8 mouse cellular contexts compared by ENCODE assay signal in the genomic region with DNA sequence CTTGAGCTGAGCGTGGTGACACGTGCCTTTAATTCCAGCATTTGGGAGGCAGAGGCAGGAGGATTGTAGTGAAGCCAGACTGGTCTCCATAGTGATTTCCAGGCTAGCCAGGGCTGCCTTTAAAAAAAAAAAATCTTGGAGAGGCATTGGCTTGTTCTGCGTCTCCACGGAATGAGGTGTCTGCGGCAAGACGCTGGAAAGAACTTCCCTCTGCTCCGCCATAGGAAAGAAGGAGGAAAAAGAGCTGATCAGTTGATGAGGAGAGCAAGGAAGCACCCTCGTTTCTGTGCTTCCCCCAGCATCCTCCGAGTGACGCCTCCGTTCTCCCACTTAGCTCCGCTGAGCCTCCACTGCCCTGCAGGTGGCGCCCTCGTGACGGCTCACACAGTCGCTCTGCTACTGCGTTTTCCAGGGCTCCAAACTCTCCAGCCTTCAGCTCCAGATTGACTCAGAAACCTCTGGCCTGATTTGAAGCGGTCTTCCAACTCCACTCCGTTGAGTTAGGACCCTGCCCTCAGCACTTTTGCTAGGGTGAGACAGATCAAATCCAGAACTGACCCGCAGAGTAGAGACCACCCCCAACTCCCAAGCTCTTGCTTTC. TPM values are rescaled to one million over a fixed set of nuclear protein-coding genes. Genes with fewer than 3 reads are reported as not detected.
DNase-seq lines count a peak whose midpoint lies in the region; ATAC-seq and TF ChIP-seq lines count a peak whose summit lies in the region.

No protein-coding gene starts in this region.

- no peak overlapping the region for H3K4me3 ChIP-seq in CH12.LX (replicated peaks in 1 of 3; ENCODE audit: low read depth in 2 of 3, low read length in 2 of 3, poor library complexity in 1 of 3)
- no peak overlapping the region for H3K4me3 ChIP-seq in forebrain, embryonic 16.5 days (replicated peaks; ENCODE audit: low read length)
- no peak overlapping the region for H3K4me3 ChIP-seq in lung, embryonic 15.5 days
- no peak overlapping the region for H3K4me3 ChIP-seq in thymus, adult 2 months (ENCODE audit: control insufficient read depth, insufficient read depth, low read length)

- peak; percentile 88 for TF ChIP-seq RAD21 in CH12.LX (IDR thresholded peaks at IDR 0.05; ENCODE audit: low read depth, low read length)

- dilution Hi-C loops in CH12.LX (cut with MboI; ENCODE audit: extremely low pct_ligation_motif_present, extremely low pct_unique_long_range_greater_than_20kb, low sequenced_read_pairs) = no loop called here

- TF ChIP-seq CTCF in CH12.LX (conservative IDR thresholded peaks at IDR 0.05 in 1 of 2, IDR thresholded peaks at IDR 0.05 in 1 of 2; ENCODE audit: low read depth in 2 of 2, low read length in 2 of 2) = peak; percentile 80 to 97
- peak; percentile 97 for TF ChIP-seq CTCF in thymus, adult 2 months (IDR thresholded peaks at IDR 0.05; ENCODE audit: borderline replicate concordance, control insufficient read depth, extremely low read depth, insufficient read depth, low read length, poor library complexity)

- no peak overlapping the region for H3K9ac ChIP-seq in CH12.LX (ENCODE audit: insufficient read depth, low read depth)
- no peak overlapping the region; the same call in 1 of the 2 replicates for H3K9ac ChIP-seq in forebrain, embryonic 16.5 days (replicated peaks; ENCODE audit: low read depth, low read length)
- H3K9ac ChIP-seq in lung, embryonic 15.5 days = no peak overlapping the region

- TF ChIP-seq POLR2A in CH12.LX (IDR thresholded peaks at IDR 0.05; ENCODE audit: low read depth, low read length) = no peak
- no peak for TF ChIP-seq POLR2A in thymus, adult 2 months (IDR thresholded peaks at IDR 0.05; ENCODE audit: control insufficient read depth, extremely low read depth, insufficient read depth, low read length, poor library complexity)

- no peak overlapping the region for H3K27ac ChIP-seq in CH12.LX (ENCODE audit: insufficient read depth, low read depth)
- H3K27ac ChIP-seq in forebrain, embryonic 16.5 days (ENCODE audit: low read length) = no peak overlapping the region
- no peak overlapping the region for H3K27ac ChIP-seq in lung, embryonic 15.5 days
- no peak overlapping the region for H3K27ac ChIP-seq in thymus, adult 2 months (ENCODE audit: control insufficient read depth, insufficient read depth, low read length)

- no peaks in the 10 kb centered on the region for H3K36me3 ChIP-seq in CH12.LX (replicated peaks in 1 of 2; ENCODE audit: control insufficient read depth in 1 of 2, insufficient read depth in 1 of 2, low read length in 1 of 2)
- H3K36me3 ChIP-seq in forebrain, embryonic 16.5 days (ENCODE audit: control insufficient read depth, insufficient read depth) = no peaks in the 10 kb centered on the region
- no peaks in the 10 kb centered on the region for H3K36me3 ChIP-seq in lung, embryonic 15.5 days
- H3K36me3 ChIP-seq in thymus, adult 2 months (ENCODE audit: control insufficient read depth, insufficient read depth, low read length) = no peaks in the 10 kb centered on the region

- WGBS in forebrain, embryonic 16.5 days = 4% methylated on average over 20 of the region's 20 CpGs
- 9% methylated on average over 20 of the region's 20 CpGs for WGBS in lung, embryonic 15.5 days
- 12% methylated on average over 20 of the region's 20 CpGs for WGBS in thymus, adult 2 months

- DNase-seq in CH12.LX (ENCODE audit: extremely low read depth) = peak; percentile 75
- peak; percentile 86 to 94 for DNase-seq in heart, postnatal 36 days
- peak; percentile 69 to 83 for DNase-seq in layer of hippocampus, adult 8-10 months (ENCODE audit: low spot score in 2 of 2)
- DNase-seq in ovary, adult 18-20 months (ENCODE audit: low spot score) = peak; percentile 58
- DNase-seq in thymus, adult 2 months = peak; percentile 85

- intact Hi-C loops in heart, postnatal 36 days (cut with DNase I) = loop anchor here (1.0 to 2.0 kb wide), 2 partner anchors 83 to 204 kb away; a partner anchor contains a TSS

- H3K9me3 ChIP-seq in CH12.LX (replicated peaks; ENCODE audit: low read length) = no peaks in the 10 kb centered on the region
- H3K9me3 ChIP-seq in forebrain, embryonic 16.5 days (ENCODE audit: control insufficient read depth, low read length) = no peaks in the 10 kb centered on the region
- H3K9me3 ChIP-seq in lung, embryonic 15.5 days = no peaks in the 10 kb centered on the region

- peak; percentile 74 for ATAC-seq in cerebellum, adult (ENCODE audit: insufficient number of reproducible peaks, low FRiP score, low TSS enrichment)
- peak; percentile 77; the same call in 1 of the 2 replicates for ATAC-seq in forebrain, embryonic 16.5 days
- ATAC-seq in lung, embryonic 15.5 days (ENCODE audit: borderline replicate concordance, extremely low read depth, low FRiP score, low TSS enrichment) = peak; percentile 59; the same call in 1 of the 2 replicates

- H3K4me2 ChIP-seq in CH12.LX (ENCODE audit: insufficient read depth, low read depth, poor library complexity, severe bottlenecking) = peak overlapping the region; percentile 41; the same call in 1 of the 2 replicates
- peak overlapping the region; percentile 40 for H3K4me2 ChIP-seq in forebrain, embryonic 16.5 days (ENCODE audit: low read length)
- peak overlapping the region; percentile 24 for H3K4me2 ChIP-seq in lung, embryonic 15.5 days

- H3K4me1 ChIP-seq in CH12.LX (ENCODE audit: control insufficient read depth in 1 of 2, insufficient read depth in 2 of 2) = peaks cover 0 to 13% of the 10 kb centered on the region in 2 experiments; a peak in 2 of 4 replicates
- no peaks in the 10 kb centered on the region for H3K4me1 ChIP-seq in forebrain, embryonic 16.5 days (replicated peaks; ENCODE audit: control insufficient read depth, insufficient read depth, low read length)
- no peaks in the 10 kb centered on the region for H3K4me1 ChIP-seq in lung, embryonic 15.5 days
- H3K4me1 ChIP-seq in thymus, adult 2 months (replicated peaks; ENCODE audit: control insufficient read depth, insufficient read depth, low read length) = no peaks in the 10 kb centered on the region

- H3K79me2 ChIP-seq in CH12.LX (replicated peaks; ENCODE audit: control insufficient read depth, extremely low read depth, insufficient read depth, poor library complexity, severe bottlenecking) = no peaks in the 10 kb centered on the region

- in situ Hi-C loops in CH12.LX (cut with MboI; ENCODE audit: low pct_ligation_motif_present, low pct_unique_long_range_greater_than_20kb, low sequenced_read_pairs) = loop anchor here (25.0 kb wide), 1 partner anchor 522 kb away; no protein-coding TSS in a partner anchor

- peaks cover 10% of the 10 kb centered on the region for H3K27me3 ChIP-seq in CH12.LX (replicated peaks)
- no peaks in the 10 kb centered on the region for H3K27me3 ChIP-seq in forebrain, embryonic 16.5 days (replicated peaks; ENCODE audit: control insufficient read depth, insufficient read depth, low read length)
- H3K27me3 ChIP-seq in lung, embryonic 15.5 days = peaks cover 3% of the 10 kb centered on the region; the same call in 1 of the 2 replicates
- no peaks in the 10 kb centered on the region for H3K27me3 ChIP-seq in thymus, adult 2 months (ENCODE audit: control insufficient read depth, insufficient read depth, low read length)

- no peak for TF ChIP-seq EP300 in CH12.LX (IDR thresholded peaks at IDR 0.05; ENCODE audit: low read length)

TF ChIP-seq in CH12.LX, 34 proteins besides CTCF, POLR2A, EP300 and RAD21 (continues in another document):
- TF ChIP-seq CHD1 (IDR thresholded peaks at IDR 0.05; ENCODE audit: low read depth, low read length) (no peak), USF2 (conservative IDR thresholded peaks at IDR 0.05; ENCODE audit: low read depth, low read length) (no peak), TBP (conservative IDR thresholded peaks at IDR 0.05; ENCODE audit: low read depth, low read length) (no peak), MXI1 (IDR thresholded peaks at IDR 0.05; ENCODE audit: low read depth, low read length) (no peak), MEF2A (IDR thresholded peaks at IDR 0.05; ENCODE audit: borderline replicate concordance, low read depth, low read length) (0 out of 2 replicates have a peak, but pooled peaks have one; percentile 8), UBTF (IDR thresholded peaks at IDR 0.05; ENCODE audit: low read depth, low read length) (no peak), E2F4 (IDR thresholded peaks at IDR 0.05; ENCODE audit: insufficient replicate concordance, low read depth, low read length) (no peak), ZNF384 (IDR thresholded peaks at IDR 0.05; ENCODE audit: low read depth, low read length) (peak; percentile 23; the same call in 1 of the 2 replicates), MAX (IDR thresholded peaks at IDR 0.05; ENCODE audit: low read length) (no peak), ETS1 (conservative IDR thresholded peaks at IDR 0.05; ENCODE audit: low read depth, low read length) (no peak), JUN (IDR thresholded peaks at IDR 0.05; ENCODE audit: insufficient read depth, low read depth, low read length) (no peak), PAX5 (IDR thresholded peaks at IDR 0.05; ENCODE audit: low read length) (no peak), ZKSCAN1 (IDR thresholded peaks at IDR 0.05; ENCODE audit: borderline replicate concordance, low read depth, low read length) (no peak), MAZ (IDR thresholded peaks at IDR 0.05; ENCODE audit: low read depth, low read length) (no peak), USF1 (IDR thresholded peaks at IDR 0.05; ENCODE audit: low read depth, low read length) (no peak), ZMIZ1 (IDR thresholded peaks at IDR 0.05; ENCODE audit: low read depth, low read length) (no peak), SMC3 (IDR thresholded peaks at IDR 0.05; ENCODE audit: low read depth, low read length) (peak; percentile 94), MAFK (IDR thresholded peaks at IDR 0.05; ENCODE audit: insufficient replicate concordance, low read length) (no peak), TCF12 (IDR thresholded peaks at IDR 0.05; ENCODE audit: low read depth, low read length) (no peak), MYC (IDR thresholded peaks at IDR 0.05; ENCODE audit: low read depth, low read length) (no peak), ZC3H11A (IDR thresholded peaks at IDR 0.05; ENCODE audit: low read depth, low read length) (no peak), KAT2A (IDR thresholded peaks at IDR 0.05; ENCODE audit: insufficient replicate concordance, low read length) (no peak), GABPA (IDR thresholded peaks at IDR 0.05; ENCODE audit: insufficient replicate concordance, low read depth, low read length) (no peak), SIN3A (IDR thresholded peaks at IDR 0.05; ENCODE audit: low read length) (no peak)

RNA-seq across cellular contexts. Expression of a gene that starts 13.5 kb away (rescaled TPM):
- total RNA-seq in CH12.LX (2012; rRNA removed) (0.38 and 0.46 TPM in 2 replicates), CH12.LX (2014; rRNA removed) (0.39 and 0.61 TPM in 2 replicates)
- 0.43 and 0.87 TPM in 2 replicates for polyA plus RNA-seq in CH12.LX (2012; ENCODE audit: insufficient read length, low read depth)
- polyA plus RNA-seq in forebrain, embryonic 16.5 days (2015; fragmentation: Nextera tagmentation; extraction: Ambion mirVana) = 0.25 and 0.43 TPM in 2 replicates
- total RNA-seq in heart, postnatal 36 days (2021) = not detected
- total RNA-seq in layer of hippocampus, adult 8-10 months (2022) = 1 to 10 TPM; 3.7 to 6.2 (median 4.3) TPM
- 3.3 and 3.4 TPM in 2 replicates for polyA plus RNA-seq in lung, embryonic 15.5 days (2015; fragmentation: Nextera tagmentation; extraction: Ambion mirVana)
- 5.1 and 5.3 TPM in 2 replicates for polyA plus RNA-seq in thymus, adult 2 months (2012; rRNA removed)
